Mouse (Mus musculus): ENCODE data around the gene Casp3.

DNA sequence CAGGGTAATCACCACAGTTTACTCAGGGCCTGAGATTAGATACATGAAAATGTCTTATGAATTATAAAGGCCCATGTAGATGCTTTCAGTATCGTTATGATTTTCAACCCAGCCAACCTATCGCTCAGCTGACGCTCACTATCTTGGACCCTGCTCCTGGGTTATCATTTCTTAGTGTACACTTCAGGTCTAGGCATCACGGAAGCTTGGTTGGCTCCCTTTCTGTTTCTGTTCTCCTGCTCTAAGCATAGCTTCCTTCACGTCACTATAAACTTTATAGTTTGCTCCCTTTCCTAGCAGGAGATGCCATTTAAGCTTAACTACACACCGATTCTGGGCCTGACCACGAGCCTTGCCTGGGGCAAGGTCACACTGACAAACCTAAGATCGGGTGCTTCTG is 5.5 kb upstream of the Casp3 start:
- TF ChIP-seq POLR2A (IDR thresholded peaks at IDR 0.05; ENCODE audit: extremely low read depth, insufficient read depth, low read length) = no peak
- TF ChIP-seq CTCF (IDR thresholded peaks at IDR 0.05; ENCODE audit: low read depth, low read length) = no peak

All from liver, adult 2 months (tissue).